Mouse (Mus musculus) adipocyte (in vitro differentiated cells): Measurements from ENCODE around the gene Unc45a.
A peak's percentile ranks its signal among the peaks of the same experiment; 100 is the strongest.

Experiments
- DNase-seq: peaks from one replicate; pipeline ENCODE4 v3.0.0-alpha.2; 2016; ENCODE audit warnings: low spot score

Unc45a gene

DNA sequence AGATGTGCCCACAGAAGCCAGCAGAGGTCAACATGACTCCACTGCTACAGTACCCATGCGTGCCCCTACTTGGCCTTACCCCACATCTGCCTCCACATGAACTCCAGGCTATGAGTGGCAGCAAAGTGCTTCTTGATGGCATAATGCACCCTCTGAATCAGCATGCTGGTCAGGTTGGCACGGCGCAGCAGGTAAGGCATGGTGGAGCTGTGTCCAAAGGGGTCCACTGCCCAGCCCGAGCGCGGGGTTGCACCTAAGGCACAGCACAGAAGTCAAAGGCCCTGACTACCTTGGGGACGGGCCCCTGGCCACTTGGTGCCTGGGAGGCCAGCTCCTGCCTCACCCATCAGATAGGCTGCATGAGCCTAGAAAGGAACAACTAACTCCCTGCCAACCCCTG, 26.4 kb upstream of the Unc45a start:
- no peak for DNase-seq

DNA sequence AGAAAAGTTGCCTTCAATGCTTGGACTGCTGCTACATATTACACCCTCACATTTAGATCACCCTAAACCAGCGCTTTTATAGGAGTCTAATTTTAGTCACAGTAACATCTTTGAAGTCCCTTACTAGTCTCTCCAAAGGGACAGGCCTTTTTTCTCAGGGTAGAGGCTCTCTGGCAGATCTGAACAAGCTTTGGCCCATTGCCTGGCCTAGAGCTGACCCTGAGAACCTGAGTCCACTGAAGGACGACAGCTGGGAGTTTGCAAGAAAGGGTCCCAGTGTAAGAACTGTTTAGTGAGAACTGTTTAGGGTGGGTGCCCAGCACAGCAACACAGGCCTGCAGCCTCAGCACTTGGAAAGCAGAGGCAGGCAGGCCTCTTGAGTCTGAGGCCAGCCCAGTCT, 25.0 kb upstream of the Unc45a start:
- no peak for DNase-seq

DNA sequence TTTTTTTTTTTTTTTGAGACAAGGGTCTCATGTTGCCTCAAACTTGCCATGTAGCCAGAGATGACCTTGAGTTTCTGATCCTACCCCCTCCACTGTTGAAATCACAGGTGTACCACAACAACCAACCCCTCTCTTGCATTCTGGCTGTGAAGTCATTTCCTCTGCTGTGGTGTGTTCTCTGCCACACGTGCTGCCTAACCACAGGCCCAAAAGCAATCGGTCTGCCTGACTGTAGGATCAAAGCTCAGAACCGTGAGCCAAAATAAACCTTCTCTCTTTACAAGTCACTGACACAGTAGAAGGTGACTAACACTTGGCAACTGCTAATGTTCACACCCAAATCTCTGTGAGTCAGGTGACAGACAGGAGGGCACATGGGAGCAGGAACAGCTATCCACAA, 19.6 kb upstream of the Unc45a start:
- no peak for DNase-seq

DNA sequence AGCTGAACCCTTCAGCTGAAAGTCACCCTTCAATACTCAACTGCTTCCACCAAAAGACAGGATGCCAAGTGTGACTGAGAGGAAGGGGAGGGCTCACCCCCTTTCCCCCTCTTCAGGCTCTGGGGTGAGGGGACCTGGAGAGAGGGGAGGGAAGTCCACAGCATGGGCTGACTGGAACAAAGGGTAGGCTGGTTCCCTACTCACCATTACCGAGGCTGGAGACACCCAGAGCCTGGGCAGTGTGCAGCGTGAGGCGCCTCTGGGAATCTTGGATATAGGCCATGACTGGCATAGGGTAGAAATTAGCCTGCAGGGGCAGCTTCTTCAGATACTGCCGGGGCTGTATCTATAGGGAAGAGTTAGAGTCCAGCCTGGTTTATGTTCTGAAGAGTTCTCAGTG, 17.2 kb upstream of the Unc45a start:
- peak; percentile 53 for DNase-seq

DNA sequence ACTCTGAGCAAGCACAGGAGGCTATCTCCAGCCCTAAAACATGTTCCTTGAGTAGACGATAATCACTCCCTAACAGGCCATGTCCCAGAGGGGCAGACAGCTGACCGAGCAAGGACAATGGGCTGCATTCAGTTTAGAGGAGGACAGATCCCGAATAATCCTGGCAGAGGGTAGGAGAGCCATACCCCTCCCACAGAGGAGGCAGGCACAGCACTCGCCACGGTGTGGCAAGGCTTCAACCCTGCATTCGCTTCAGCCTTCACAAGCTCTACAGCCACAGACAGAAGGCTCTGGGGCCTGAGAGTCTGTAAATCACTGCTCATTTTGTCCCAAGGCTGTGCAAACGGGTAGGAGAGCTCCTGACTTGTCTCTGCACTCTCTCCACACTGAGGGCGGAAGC, 16.4 kb upstream of the Unc45a start:
- DNase-seq, result no peak

DNA sequence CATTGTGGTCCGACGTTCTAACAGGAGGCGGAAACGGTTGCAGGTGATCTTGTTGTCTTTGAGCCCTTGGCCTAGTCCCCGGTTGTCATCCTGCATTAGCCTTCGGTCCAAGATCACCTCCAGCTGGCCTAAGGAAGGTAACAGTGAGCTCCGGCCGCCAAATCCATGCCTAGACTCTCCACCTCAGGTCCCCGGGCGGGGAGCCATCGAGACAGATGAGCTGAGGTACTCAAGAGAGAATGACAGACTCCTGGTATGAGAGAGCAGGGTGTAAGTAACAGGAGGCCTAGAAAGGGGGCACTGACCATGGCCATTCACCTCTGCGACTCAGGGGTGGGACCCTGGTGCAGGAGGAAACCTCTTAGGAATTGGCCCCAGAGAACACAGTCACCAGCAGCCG, 15.5 kb upstream of the Unc45a start:
- no peak for DNase-seq

DNA sequence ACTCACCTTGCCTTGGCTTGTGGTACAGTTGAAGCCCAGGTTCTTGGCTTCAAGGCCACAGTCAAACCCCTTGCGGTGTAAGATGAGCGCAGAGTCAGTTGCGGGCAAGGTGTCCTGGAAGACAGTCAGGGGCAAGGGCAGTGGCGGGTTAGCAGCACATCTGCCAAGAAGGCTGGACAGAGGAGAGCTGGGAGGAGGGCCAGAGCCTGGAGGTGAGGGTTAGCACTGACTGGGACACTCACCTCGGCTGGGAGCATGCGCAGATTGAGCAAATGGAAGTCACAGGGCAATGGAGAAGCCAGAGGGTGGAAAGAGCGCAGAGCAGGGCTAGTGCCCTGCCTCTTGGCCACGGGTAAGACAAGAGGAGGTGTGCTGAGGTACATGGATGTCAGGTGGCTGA, 12.1 kb upstream of the Unc45a start:
- no peak for DNase-seq

DNA sequence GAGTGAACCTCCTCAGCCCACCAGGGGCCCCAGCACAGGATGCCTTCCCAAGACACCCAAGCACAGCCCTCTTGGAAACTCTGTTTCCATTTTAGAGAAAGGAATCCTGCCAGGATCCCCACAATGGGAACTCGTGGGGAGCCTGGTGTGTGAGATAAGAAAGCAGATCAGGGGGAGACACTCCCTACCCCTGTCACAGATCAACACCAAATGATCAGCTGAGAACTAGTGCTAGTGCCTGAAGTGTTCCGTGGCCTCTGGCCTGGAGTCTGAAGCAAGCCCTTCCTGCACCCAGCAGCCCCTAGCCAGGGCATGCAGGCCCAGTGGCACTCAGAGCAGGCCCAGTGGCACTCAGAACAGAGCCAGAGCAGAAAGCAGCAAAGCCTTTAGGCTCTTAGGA, 10.0 kb upstream of the Unc45a start:
- DNase-seq, result no peak

DNA sequence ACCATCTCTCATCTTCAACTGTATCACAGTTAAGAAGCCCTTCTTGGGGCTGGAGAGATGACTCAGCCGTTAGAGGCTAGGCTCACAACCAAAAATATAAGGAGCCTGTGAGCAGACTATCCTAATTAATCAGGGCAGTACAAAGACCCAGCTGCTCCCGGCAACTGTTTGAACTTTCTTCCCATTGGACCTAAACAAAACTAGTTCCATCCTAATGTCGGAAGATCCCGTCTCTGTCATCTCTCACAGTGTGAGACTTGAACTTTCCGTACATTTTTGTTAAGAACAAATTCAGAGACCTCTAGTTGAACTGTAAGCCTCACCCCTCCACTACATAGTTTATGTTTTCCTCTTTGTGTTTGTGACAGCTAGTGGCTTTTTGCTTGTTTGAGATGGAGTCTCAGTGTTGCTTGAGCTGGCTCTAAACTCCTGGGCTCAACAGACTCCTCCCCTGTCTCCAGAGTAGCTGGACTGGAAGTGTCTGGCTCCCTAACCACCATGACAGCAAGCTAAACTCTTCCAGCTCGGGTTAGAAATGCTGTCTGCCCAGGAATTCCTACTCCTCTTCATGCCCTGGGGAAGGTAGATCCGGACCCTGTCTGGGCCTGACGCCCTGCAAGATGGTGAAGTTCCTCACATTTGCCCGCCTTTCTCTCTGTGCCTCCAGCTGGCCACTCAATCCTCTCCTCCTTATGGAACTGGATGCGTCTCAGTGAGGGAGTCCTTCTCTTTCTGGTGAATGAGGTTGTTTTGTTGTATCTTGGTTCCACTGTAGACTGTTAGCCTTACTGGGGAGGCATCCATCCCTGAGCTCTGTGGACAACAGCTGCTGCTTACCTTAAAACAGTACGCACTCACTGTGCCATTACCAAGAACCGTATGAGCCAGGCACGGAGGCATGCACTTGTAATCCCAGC, 7.1 kb upstream of the Unc45a start:
- no peak for DNase-seq

DNA sequence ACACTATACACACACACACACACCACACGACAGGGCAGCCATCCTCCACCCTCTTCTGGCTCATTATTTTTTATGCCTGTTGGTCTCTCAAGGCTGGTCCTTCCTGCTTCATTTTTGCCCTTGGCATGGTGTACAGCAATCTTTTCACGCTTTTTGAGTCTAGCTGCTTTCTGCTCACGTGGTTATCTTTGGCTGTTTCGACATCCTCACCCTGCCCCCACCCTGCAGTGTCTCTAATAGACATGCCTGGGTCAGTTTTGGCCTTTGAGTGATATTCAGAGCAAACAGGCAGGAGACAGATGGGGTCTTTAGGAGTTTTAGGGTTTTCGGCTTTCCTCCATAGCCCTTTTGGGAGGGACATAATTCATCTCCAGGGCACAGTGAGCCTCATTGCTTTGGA, 6.0 kb upstream of the Unc45a start:
- DNase-seq, result peak; percentile 38

DNA sequence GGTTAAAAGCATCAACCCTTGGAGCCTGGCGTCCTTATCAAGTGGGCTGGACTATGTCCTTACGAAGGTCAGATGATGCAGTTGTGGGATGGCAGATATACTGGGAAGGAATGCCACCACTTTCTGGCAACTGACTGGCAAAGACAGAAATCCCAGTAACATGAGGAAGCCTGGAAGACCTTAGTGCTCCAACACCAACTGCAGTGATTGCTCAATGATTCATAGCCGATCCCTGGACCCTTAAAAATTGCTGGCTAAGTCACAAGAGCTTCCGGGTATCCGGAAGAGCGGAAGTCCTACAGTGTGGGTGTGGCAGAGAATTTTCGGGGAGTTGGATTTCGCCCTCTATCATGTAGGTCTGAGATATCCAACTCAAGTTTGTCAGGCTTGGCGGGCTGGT, 5.4 kb upstream of the Unc45a start:
- DNase-seq, result no peak

DNA sequence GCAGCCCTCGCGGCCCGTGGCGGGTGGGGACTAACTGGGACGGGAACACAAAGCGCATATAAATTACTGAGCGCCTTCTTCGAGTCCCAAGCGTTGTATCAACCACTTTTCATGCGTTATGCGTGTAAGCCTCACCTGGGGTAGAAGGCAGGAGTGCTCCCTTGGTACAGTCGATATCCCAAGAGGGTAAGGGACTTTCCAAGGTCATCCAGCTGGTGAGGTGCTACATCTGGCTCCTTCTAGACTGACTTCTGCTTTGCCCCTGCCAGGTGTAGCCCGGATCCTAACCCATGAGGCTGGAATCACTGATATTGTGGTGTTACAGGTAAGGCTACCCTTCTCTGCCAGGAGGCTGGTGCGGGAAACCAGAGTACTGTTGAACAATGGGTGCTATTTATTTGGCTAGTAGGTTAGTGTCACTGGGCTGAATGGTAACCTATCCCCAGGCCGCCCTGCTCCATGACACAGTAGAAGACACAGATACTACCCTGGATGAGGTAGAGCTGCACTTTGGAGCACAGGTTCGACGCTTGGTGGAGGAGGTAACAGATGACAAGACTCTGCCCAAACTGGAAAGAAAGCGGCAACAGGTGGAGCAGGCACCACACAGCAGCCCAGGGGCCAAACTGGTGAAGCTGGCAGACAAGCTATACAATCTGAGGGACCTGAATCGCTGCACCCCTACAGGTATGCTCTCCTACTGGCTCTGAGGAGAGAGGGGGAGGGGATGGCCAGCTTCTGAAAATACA, 2.6 kb upstream of the Unc45a start:
- no peak for DNase-seq

DNA sequence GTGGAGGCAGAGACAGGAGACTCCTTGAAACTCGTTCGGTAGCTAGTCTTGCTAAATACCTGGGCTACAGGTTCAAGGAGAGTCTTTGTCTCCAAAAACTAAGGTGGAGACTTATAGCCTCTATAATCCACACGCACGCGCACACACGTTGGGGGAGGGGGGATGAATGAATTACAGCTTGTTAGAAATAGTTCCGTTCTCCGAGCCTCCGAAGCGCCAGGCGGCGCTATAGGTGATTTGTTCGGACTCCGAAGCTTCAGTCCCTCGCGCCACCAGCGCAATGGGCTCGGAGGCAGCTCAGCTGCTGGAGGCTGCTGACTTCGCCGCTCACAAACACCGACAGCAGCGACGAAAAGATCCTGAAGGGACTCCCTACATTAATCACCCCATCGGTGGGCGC, 2.1 kb upstream of the Unc45a start, which contains the start of gene Hddc3:
TSS of gene Hddc3 (plus strand) at position 247 of the 400 bp plus-strand sequence.
- DNase-seq, result peak; percentile 84

DNA sequence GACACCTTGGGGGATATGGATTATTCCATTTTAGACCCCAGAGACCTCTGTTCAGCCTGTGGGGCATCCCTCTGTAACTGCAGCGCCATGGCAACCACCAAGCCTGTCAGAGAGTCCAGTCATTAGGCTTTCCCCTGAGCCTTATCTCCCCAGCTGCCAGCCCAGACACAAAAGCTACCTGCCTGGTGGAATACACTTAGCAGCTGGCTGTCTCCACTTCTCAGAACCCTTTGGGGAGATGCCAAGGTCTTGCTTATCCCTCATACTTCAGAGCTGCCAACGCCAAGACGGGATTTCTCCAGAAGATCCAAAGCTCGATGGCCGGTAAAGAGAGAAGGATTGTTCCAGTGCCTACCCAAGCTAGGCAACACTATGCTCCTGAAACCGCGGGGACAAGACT, 988 bp upstream of the Unc45a start:
- DNase-seq, result no peak

DNA sequence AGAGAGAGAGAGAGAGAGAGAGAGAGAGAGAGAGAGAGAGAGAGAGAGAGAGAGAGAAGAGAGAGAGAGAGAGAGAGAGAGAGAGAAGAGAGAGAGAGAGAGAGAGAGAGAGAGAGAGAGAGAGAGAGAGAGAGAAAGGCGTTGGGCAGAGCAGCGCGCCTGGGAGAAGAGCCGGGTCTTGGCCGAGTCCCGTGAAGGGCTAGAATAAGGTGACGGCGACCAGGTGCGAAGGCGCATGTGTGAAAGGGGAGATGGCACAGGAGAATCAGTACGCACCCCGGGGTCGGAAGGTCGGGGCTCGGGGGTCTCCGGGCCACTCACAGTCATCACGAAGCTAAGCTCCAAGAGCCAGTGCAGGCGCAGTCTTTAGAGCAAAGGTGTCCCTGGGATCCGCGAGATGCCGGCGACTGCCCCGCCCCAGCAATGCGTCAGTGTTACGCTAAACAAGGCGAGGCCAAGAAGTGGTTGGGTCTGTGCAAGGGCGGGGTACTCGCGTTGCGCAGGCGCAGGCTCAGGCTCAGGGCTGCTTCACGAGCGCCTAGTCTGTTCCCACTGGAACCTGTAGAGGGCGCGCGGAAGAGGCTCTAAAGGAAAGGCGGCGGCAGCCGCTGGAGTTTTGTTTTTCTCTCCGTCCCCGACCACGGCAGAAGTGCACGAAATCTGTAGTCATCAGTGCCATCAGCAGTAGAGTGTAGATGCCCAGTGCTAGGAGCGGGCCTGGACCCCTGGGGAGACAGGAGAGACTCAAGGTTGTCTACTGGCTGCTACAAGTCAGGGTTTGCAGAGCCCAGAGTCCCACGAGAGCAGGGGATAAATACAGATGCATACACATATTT, 794 bp downstream of the Unc45a start:
- DNase-seq, result peak; percentile 98

DNA sequence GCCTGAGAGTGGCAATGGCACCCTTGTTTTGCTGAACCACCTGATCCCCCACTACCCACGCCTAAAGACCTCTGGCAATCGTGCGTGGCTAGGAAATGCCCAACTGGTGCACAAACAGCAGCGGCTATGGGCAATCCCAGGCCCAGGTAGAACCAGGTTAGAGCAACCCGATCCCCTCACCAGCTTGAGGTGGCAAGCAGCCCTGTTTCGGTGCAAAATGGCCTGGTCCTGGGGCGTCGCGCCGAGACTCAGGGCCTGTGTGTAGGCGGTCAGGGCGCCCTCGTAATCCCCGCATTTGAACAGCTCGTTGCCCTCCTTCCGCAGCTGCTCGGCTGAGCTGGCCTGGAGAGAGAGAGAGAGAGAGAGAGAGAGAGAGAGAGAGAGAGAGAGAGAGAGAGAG, 1.4 kb downstream of the Unc45a start:
- DNase-seq, result no peak

DNA sequence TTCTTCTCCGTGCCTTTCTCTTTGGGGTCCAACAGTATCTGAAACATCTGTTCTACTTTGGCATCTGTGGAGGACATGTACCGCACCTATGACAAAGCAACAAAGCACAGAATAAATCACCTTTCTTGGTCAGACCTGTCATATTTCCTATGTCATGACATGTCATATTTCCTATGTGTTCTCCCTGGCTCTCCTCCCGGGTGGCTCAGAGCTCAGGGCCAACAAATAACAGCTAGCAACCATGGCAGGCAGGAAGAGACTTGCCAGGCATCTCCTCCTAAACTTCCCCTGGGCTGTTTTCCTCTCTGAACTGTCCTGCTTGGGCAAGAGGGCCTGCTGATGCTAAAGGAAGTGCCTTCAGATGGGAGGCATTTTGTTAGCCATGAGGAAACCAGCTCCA, 3.9 kb downstream of the Unc45a start:
- DNase-seq, result no peak

DNA sequence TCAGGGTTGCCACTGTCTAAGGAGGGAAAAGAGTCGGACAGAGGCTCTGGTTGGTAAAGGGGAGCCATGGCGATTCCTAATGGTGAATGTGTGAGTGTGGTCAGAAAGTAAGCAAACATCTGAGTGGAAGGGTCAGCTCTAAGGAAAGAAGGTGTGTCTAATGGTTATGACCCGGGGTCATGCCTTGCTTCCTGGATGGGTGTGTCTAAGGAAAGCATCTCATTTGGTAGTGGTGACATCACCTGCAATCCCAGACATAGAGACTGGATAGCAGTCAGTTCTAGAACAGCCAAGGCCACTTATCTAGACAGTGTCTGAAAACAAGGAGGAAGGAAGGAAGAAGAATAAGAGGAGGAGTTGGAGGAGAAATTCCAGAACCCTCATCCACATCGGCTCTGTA, 6.0 kb downstream of the Unc45a start:
- no peak for DNase-seq

DNA sequence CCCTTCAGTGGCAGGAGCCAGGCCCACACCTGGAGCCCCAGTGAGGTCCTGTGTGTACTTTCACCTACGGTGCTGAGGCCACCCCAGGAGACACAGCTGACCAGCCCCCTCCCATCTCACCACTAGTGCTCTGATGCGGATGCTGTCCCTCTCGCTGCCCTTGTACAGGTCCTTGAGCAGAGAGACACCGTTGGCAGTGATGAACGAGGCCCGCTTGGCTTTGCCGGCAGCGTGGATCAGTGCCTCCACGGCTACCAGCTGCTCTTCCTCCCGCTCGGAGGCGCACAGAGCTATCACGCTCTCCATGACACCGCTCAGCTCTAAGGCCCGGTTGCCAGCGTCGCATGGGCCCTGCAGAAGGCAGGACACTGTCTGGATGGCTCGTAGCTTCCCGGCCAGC, 9.4 kb downstream of the Unc45a start:
- no peak for DNase-seq

DNA sequence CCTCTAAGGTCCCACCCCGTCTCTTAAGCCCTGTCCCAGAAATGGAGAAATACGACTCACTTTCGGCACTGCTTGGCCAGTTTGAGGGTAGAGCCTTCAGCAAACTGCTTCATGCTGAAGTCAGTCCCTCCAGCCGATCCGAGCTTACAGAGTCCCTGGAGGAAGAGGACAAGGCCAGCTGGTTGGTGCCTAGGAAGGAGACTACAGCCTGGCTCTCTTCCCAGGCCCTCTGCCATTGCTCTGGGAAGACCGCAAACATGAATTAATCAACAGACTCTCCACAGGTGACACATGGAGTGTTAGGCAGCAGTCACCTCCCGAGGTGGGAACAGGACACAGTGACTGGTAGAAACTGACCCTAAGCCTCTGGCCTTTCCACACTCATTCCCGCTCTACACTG, 10.5 kb downstream of the Unc45a start:
- no peak for DNase-seq

DNA sequence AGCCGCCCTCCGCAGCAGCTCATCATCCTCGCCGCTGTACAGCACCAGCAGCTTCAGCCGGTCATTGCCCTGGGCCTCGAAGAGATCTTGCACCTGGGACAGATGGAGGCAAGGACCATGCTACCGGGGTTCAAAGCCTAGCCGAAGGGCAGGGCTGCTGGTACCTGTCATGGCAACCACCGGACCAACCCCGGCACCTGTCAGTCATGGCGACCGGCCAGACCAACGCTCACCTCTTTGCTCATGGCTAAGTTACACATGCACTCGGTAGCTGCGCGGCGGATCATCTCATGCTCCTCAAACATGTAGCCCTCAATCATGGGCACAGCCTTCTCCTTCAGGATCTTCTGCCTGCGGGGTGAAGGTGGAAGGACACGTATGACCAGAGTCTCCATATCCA, 14.7 kb downstream of the Unc45a start:
- no peak for DNase-seq

DNA sequence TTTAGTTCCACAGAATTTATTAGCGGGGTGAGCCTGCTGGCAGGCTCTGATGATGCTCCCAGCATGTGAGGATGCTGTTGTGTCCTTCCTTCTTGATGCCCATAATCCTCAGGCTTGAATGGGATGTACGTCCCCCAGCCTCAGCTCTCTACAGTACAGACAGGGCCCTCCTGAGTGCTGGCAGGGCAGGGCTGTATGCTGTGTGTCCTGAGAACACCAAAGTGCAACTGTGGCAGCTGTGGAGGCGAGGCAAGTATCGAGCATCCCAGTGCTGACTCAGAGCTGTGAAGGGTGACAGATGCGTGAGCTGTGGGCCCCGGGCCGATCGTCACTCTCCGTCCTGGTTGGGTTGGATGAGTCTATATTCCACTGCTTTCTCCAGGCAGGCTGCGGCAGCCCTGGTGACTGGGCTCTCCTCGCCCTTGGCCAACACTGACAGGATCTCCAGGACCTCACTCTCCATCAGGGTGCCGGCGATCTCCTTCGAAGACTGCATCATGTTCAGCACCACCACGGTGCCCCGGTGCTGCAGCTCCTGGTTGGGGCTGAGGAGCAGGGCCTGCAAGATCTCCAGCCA, 15.4 kb downstream of the Unc45a start:
- DNase-seq, result no peak
